Mouse (Mus musculus) hindbrain, embryonic 11.5 days (tissue): ENCODE measurements around the gene Best1. TPM values are rescaled to one million over a fixed set of nuclear protein-coding genes. Genes with fewer than 3 reads are reported as not detected.

Source experiments
- ATAC-seq: fragments of 200-750 bp; cut with Nextera tagmentation; 2 replicates; pipeline ENCODE4 v1.8.0; 2017; ENCODE audit warnings: mild to moderate bottlenecking, moderate TSS enrichment, moderate library complexity; ENCODE audit not compliant: low FRiP score
- DNase-seq: peaks from one replicate; pipeline ENCODE4 v3.0.0-alpha.2; 2015; ENCODE audit warnings: low spot score
- H3K27ac ChIP-seq: fragments of 300-500 bp; sonication (generic); 2 replicates; pipeline ENCODE4 v1.5.1; 2014; ENCODE audit warnings: mild to moderate bottlenecking, low read depth, low read length
- H3K27me3 ChIP-seq: fragments of 300-500 bp; sonication (generic); 2 replicates; pipeline ENCODE4 v1.6.1; 2014; ENCODE audit warnings: mild to moderate bottlenecking, low read length, moderate library complexity, mixed read lengths; ENCODE audit not compliant: control insufficient read depth, insufficient read depth
- H3K36me3 ChIP-seq: fragments of 300-500 bp; sonication (generic); 2 replicates; pipeline ENCODE4 v1.6.1; 2014; ENCODE audit warnings: mild to moderate bottlenecking, low read length, moderate library complexity, mixed read lengths; ENCODE audit not compliant: control insufficient read depth, insufficient read depth
- H3K4me1 ChIP-seq: fragments of 300-500 bp; sonication (generic); replicated peaks from 2 replicates; pipeline ENCODE4 v1.6.1; 2014; ENCODE audit warnings: low read length, mixed read lengths; ENCODE audit not compliant: control insufficient read depth, insufficient read depth
- H3K4me2 ChIP-seq: fragments of 300-500 bp; sonication (generic); replicated peaks from 2 replicates; pipeline ENCODE4 v1.6.1; 2014; ENCODE audit warnings: mild to moderate bottlenecking, low read depth, low read length
- H3K4me3 ChIP-seq: fragments of 300-500 bp; sonication (generic); 2 replicates; pipeline ENCODE4 v1.5.1; 2014; ENCODE audit warnings: low read depth, low read length
- H3K9ac ChIP-seq: fragments of 300-500 bp; sonication (generic); 2 replicates; pipeline ENCODE4 v1.6.1; 2014; ENCODE audit warnings: low read depth, low read length
- H3K9me3 ChIP-seq: fragments of 300-500 bp; sonication (generic); 2 replicates; pipeline ENCODE4 v1.6.1; 2016; ENCODE audit warnings: low read length; ENCODE audit not compliant: control insufficient read depth
- WGBS: fragments of 180-500 bp; shearing (Covaris S2); extraction: QIAGEN DNeasy Blood & Tissue Kit; methylation state at CpG from one replicate; pipeline ENCODE4 v1.1.7; 2014; 5-methylcytosine and 5-hydroxymethylcytosine counted together
- polyA plus RNA-seq: library from polyadenylated mRNA; unstranded; fragments of >200 nt; fragmentation: Nextera tagmentation; extraction: Ambion mirVana; gene quantifications from 2 replicates; pipeline ENCODE4 v1.2.1, GENCODE M21; 2014

The Best1 gene
- polyA plus RNA-seq, 1 experiment from 2014 or later: 0.91 TPM

DNA sequence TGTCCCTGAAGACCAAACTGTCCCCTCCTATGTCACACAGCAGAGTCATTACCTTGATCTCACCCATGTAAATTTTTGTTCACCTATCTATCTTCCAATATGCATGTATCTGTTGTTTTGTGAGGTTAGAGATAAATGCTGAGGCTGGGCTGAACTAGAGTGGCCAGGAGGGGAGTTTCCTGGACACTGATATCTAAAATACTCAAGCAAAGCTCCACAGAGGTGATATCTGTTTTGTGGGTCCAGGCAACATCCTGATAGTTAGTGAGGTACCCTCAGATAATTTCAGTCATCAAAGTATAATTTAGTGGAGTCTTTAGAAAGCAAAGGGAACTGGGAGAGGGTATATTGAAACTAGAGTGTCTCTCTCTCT, 11.6 kb downstream of the Best1 start:
- Histone ChIP-seq H3K36me3 (peaks cover 6% of the 10 kb centered on the region; the same call in 1 of the 2 replicates), H3K9ac (no peak overlapping the region), H3K4me1 (no peaks in the 10 kb centered on the region), H3K4me2 (no peak overlapping the region), H3K27me3 (no peaks in the 10 kb centered on the region), H3K4me3 (no peak overlapping the region), H3K9me3 (no peaks in the 10 kb centered on the region), H3K27ac (no peak overlapping the region)
- no peak for DNase-seq
- ATAC-seq: no peak

DNA sequence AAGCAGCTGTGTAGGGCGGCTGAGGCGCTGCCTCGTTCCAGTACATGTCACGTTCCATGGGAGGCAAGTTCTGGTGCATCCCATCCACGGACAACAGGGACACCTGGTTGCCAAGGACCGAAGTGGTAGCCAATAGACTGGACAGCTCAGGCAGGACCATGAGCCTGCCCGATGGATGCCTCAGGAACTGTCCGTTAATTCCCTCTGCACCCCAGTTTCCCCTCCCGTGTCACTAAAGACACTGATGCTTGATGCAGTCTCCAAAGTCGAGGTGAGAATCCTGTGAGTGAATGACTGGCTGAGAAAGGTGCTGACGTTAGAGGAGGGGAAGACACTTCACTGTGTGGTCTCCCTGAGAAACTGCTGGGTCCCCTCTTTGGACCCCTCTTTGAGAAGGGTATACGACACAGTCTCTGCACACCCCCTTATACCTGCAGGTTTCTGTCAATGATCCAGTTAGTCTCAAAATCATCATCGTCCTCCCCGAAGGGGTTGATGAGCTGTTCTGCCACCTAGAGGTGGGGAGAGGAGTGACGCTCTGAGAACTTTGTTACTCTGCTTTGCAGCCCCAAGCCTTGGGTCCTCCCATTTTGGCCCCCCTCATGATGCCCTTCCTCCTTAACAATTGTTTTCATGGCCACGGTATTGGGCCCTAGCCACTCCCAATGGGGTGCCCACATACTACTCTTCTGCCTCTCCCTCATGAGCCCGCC, 12.1 kb downstream of the Best1 start:
- Histone ChIP-seq H3K36me3 (peaks cover 6% of the 10 kb centered on the region; the same call in 1 of the 2 replicates), H3K4me2 (no peak overlapping the region), H3K27ac (no peak overlapping the region), H3K4me1 (no peaks in the 10 kb centered on the region), H3K9me3 (no peaks in the 10 kb centered on the region), H3K4me3 (no peak overlapping the region), H3K9ac (no peak overlapping the region), H3K27me3 (no peaks in the 10 kb centered on the region)
- 75% methylated on average over 17 of the region's 17 CpGs for WGBS
- DNase-seq (no peak), ATAC-seq (no peak)

DNA sequence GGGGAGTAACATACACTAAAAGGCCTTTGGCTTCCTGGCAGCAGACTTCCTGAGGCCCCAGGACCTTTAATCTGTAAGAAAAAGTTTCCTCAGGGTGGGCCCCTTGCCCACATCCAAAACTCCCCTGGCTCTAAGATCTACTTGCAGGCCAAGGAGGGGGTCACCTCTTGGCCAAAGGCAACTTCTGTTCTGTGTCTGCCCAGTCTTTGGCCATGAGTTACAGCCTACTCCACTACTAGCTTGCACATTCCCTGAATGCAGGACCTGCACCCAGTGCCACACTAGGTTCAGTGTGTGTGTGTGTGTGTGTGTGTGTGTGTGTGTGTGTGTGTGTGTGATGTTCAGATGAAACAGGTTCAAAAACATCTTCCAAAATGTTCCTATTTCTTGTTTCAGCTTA, 13.8 kb downstream of the Best1 start:
- no peak overlapping the region for H3K27ac ChIP-seq
- H3K36me3 ChIP-seq: peaks cover 6% of the 10 kb centered on the region; the same call in 1 of the 2 replicates
- no peak overlapping the region for H3K9ac ChIP-seq
- H3K27me3 ChIP-seq: no peaks in the 10 kb centered on the region
- H3K4me2 ChIP-seq: no peak overlapping the region
- no peaks in the 10 kb centered on the region for H3K9me3 ChIP-seq
- DNase-seq (no peak), ATAC-seq (no peak)
- 0 out of 2 replicates have a peak, but pooled peaks cover 2% of the 10 kb centered on the region for H3K4me1 ChIP-seq
- no peak overlapping the region for H3K4me3 ChIP-seq

DNA sequence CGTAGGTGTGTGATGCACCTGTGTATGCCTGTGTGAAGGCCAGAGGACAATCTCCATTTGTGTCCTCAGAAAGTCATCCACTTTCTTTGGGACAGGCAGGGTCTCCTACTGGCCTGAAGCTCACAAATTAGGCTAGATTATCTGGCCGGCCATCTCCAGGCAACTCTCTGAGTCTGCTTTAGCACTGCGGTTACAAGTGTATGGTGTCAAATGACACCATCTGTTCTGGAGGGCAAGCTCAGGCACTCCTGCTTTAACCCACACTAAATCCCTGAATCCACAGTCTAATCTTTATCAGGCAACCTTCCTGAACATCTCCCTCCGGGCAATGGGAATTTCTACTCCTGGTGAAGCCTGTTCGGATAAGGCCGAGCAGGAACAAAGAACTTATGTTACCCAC, 14.2 kb downstream of the Best1 start:
- H3K27ac ChIP-seq: no peak overlapping the region
- ATAC-seq (no peak), DNase-seq (no peak)
- H3K4me3 ChIP-seq: no peak overlapping the region
- H3K27me3 ChIP-seq: no peaks in the 10 kb centered on the region
- no peak overlapping the region for H3K4me2 ChIP-seq
- peaks cover 6% of the 10 kb centered on the region; the same call in 1 of the 2 replicates for H3K36me3 ChIP-seq
- H3K9ac ChIP-seq: no peak overlapping the region
- 0 out of 2 replicates have a peak, but pooled peaks cover 2% of the 10 kb centered on the region for H3K4me1 ChIP-seq
- no peaks in the 10 kb centered on the region for H3K9me3 ChIP-seq
- WGBS: 51% methylated on average over 6 of the region's 6 CpGs

DNA sequence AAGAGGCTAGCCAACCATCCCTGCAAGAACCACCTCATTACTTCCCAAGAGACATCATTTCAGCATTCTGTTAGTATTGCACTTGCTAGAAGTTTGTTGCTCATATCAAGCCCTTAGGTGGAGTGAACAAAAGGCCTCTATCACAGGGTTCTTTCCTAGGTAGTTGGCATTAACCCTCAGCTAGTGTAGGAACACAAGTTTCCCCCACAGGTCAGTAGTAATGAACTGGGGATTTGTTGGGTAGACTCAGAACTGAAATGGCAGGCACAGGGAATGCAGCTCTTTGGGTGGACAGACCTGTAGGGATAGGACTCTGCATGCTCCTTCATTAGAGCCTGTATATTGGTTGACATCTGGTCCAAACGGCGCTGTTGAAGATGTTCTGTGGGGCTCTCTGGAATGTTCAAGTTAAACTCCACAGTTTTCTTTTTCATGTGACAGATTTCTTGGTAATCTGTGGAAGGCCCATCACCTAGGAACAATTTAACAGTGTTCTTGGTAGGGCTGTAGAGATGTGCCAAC, 15.5 kb downstream of the Best1 start:
- Histone ChIP-seq H3K27me3 (no peaks in the 10 kb centered on the region), H3K9ac (no peak overlapping the region), H3K27ac (no peak overlapping the region), H3K4me3 (no peak overlapping the region), H3K4me1 (0 out of 2 replicates have a peak, but pooled peaks cover 2% of the 10 kb centered on the region), H3K9me3 (no peaks in the 10 kb centered on the region), H3K4me2 (no peak overlapping the region), H3K36me3 (peaks cover 6% of the 10 kb centered on the region; the same call in 1 of the 2 replicates)
- ATAC-seq (no peak), DNase-seq (no peak)
- WGBS: 98% methylated on average over 2 of the region's 2 CpGs

DNA sequence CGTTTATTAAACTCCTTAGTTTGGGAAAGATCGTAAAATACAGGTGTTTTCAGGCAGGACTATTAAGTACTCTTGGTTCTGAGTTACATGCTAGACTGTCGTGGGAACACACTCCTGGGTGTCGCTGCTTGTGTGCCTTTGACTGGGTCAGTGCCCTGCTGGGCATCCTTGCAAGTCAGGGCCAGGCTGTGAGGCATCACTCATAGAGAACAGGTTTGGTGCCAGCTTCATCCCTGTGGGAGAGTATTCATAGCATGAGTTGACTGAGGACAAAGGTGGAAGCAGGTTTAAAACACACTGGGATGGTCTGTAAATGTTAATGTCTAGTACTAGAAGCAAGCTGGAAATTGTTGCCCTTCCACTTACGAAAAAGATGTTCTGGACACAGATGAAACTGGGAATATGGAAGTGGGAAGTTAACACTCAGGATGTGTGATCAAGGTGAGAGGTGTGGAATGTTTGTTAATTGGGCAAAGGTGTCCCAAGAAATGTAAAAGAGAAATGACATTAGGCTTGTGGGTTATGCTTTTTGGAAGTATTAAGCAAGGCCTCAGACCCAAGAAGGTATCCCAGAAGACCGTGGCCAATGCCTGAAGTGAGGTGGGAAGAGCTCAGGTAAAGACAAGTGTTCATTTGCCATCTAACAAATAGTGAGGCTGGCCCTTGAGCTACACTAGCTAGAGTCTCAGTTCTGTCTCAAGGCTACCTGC, 16.1 kb downstream of the Best1 start:
- Histone ChIP-seq H3K4me3 (no peak overlapping the region), H3K36me3 (peaks cover 6% of the 10 kb centered on the region; the same call in 1 of the 2 replicates), H3K9ac (no peak overlapping the region), H3K4me2 (no peak overlapping the region), H3K9me3 (no peaks in the 10 kb centered on the region), H3K27ac (no peak overlapping the region), H3K27me3 (no peaks in the 10 kb centered on the region), H3K4me1 (0 out of 2 replicates have a peak, but pooled peaks cover 2% of the 10 kb centered on the region)
- no peak for ATAC-seq
- 91% methylated on average over 6 of the region's 6 CpGs for WGBS
- no peak for DNase-seq

DNA sequence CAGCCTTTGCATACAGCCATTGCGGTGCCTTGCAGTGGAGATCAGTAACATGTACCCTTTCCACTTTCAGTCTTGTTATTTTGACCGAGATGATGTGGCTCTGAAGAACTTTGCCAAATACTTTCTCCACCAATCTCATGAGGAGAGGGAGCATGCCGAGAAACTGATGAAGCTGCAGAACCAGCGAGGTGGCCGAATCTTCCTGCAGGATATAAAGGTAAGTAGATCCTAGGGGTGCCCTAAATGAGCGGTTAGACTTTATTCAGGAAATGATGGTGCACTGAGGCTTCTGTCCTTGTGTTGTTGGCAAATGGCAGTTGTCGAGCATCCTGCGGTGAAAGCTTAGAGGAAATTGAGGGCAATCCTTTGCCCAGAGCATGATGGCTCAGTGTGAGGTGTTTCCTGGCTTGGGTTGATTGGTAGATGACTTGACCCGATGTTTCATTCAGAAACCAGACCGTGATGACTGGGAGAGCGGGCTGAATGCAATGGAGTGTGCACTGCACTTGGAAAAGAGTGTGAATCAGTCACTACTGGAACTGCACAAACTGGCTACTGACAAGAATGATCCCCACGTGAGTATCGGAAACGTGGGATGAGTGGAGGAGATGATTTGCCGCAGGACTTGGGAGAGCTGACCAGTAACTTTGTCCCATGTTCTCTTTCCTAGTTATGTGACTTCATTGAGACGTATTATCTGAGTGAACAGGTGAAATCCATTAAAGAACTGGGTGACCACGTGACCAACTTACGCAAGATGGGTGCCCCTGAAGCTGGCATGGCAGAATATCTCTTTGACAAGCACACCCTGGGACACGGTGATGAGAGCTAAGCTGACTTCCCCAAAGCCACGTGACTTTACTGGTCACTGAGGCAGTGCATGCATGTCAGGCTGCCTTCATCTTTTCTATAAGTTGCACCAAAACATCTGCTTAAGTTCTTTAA, 17.1 kb downstream of the Best1 start:
- peak overlapping the region; percentile 70 for H3K4me2 ChIP-seq
- DNase-seq (no peak), ATAC-seq (no peak)
- H3K9me3 ChIP-seq: no peaks in the 10 kb centered on the region
- H3K27ac ChIP-seq: no peak overlapping the region
- no peaks in the 10 kb centered on the region for H3K27me3 ChIP-seq
- WGBS: 94% methylated on average over 20 of the region's 20 CpGs
- H3K4me3 ChIP-seq: peak overlapping the region; percentile 87; the same call in 1 of the 2 replicates
- peaks cover 6% of the 10 kb centered on the region; the same call in 1 of the 2 replicates for H3K36me3 ChIP-seq
- H3K4me1 ChIP-seq: 0 out of 2 replicates have a peak, but pooled peaks cover 2% of the 10 kb centered on the region
- H3K9ac ChIP-seq: no peak overlapping the region

DNA sequence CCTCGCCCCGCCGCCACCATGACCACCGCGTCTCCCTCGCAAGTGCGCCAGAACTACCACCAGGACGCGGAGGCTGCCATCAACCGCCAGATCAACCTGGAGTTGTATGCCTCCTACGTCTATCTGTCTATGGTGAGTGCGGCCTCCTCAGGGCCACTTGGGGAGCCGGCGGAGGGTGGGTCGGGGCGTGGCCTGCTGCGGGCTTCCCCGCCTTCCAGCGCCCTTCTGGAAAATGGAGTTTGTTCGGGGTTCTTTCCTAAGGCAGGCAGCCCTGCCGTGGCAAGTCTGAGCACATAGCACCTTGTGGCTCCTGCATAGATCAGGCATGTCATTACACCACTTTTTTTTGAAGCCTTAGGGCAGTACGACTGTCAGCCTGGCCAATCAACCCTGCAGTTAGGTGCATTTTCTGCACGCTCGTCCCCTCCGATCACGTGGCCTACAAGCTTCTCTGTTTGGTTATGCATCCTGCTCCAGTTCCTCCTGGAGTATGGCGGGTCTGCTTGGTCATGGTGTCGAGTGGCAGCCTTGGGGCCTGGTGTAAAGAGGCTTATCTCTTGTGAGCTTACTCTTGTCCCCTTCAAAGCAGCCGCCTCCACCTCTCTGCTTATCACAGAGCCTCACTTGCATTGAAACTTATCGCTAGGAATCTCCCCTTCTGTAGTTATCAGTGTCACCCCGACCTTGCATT, 18.4 kb downstream of the Best1 start:
- WGBS: 1% methylated on average over 28 of the region's 31 CpGs

More for the DNA sequence above, 18.4 kb downstream of the Best1 start:
- no peak for DNase-seq
- Histone ChIP-seq H3K9me3 (no peaks in the 10 kb centered on the region), H3K36me3 (peaks cover 6% of the 10 kb centered on the region; the same call in 1 of the 2 replicates), H3K4me3 (peak overlapping the region; percentile 87), H3K27me3 (no peaks in the 10 kb centered on the region), H3K9ac (peak overlapping the region; percentile 87), H3K4me1 (0 out of 2 replicates have a peak, but pooled peaks cover 2% of the 10 kb centered on the region), H3K27ac (peak overlapping the region; percentile 84), H3K4me2 (peak overlapping the region; percentile 70)
- peak; percentile 81 for ATAC-seq
